Mouse (Mus musculus) cortical plate, adult 2 months (tissue): Measurements from ENCODE around the gene Pf4.

ENCODE experiments used
- CTCF ChIP-seq: fragments of 200-500 bp; IDR thresholded peaks from 2 replicates; pipeline ENCODE4 v1.5.1; 2011; ENCODE audit warnings: mild to moderate bottlenecking, control low read depth, low read length; ENCODE audit not compliant: insufficient read depth; ENCODE audit errors: extremely low read depth
- POLR2A ChIP-seq: fragments of 200-500 bp; IDR thresholded peaks from 2 replicates; pipeline ENCODE4 v1.6.1; 2011; ENCODE audit warnings: mild to moderate bottlenecking, low read length, control low read depth; ENCODE audit not compliant: insufficient read depth; ENCODE audit errors: extremely low read depth

DNA sequence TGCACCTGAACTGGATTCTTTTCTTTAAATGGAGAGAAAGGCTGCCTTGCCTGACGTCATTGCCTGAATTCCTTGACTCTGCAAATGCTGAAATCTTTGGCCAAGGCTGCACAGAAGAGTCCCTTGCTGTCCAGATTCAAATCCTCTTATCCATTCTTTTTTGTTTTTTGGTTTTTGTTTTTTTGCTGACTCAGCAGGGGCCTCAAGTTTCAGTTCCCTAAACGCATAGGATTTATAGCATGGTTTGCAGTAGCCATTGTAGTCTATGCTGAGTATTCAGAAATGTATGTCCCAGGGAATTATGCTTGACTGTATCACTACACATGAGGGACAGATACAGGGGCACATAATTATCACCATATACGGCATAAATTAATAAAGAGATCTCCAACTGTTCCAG lies 866 bp upstream of the Pf4 start:
- TF ChIP-seq CTCF (no peak), POLR2A (no peak)
